Mouse (Mus musculus) cortical plate, adult 2 months (tissue): ENCODE results near the gene Khk.

Experiments
- CTCF ChIP-seq: fragments of 200-500 bp; IDR thresholded peaks from 2 replicates; pipeline ENCODE4 v1.5.1; 2011; ENCODE audit warnings: mild to moderate bottlenecking, control low read depth, low read length; ENCODE audit not compliant: insufficient read depth; ENCODE audit errors: extremely low read depth
- POLR2A ChIP-seq: fragments of 200-500 bp; IDR thresholded peaks from 2 replicates; pipeline ENCODE4 v1.6.1; 2011; ENCODE audit warnings: mild to moderate bottlenecking, low read length, control low read depth; ENCODE audit not compliant: insufficient read depth; ENCODE audit errors: extremely low read depth

DNA sequence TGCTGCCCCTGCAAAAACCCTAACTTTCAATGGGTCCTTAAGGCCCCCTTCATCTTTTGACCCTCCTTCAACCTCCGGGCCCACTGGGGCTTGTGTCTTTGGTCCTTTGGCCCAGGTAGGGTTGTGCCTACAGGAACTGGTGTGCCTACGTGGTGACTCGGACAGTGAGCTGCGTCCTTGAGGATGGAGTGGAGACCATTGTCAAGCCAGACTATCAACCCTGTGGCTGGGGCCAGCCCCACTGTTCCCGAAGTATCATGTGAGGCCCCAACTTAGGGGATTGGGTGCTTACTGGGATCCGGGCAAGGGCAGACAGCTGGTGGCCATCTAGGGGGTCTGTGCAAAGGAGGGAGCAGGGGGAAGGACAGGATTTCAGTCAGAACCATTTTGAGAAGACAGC, 6.4 kb upstream of the Khk start:
- TF ChIP-seq CTCF (no peak), POLR2A (no peak)
